Mouse (Mus musculus) adipocyte (in vitro differentiated cells): ENCODE results near the gene Grik2.
"Not testable (repeated sequence)": the region's sequence is repeated elsewhere in the genome, so short reads cannot be mapped to it uniquely, and the experiment has no call there.

ENCODE experiments used
- DNase-seq: peaks from one replicate; pipeline ENCODE4 v3.0.0-alpha.2; 2016; ENCODE audit warnings: low spot score

The Grik2 gene

DNA sequence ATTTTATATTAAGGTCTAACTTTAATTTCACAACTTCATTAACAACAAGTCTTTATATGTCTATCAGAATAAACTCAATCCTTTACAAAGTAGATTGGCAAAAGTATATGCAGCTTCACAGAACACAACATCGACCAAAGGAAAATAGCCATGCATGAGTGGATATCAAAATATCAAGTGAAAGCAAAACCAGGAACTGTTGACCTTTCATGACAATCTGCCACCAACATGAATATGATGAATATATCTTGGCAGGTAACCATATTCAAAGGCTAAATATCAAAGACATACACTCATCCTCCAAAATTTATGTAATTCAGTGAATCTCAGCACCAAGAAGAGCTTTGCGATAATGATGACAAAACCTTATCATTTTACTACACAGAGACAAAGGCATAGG, 141.4 kb downstream of the Grik2 start:
- no peak for DNase-seq

GRCm38 (mm10) chr10:49639901-49640300, 148.7 kb downstream of the Grik2 start:
- DNase-seq: no peak

- no peak for DNase-seq
These were observed 164.6 kb downstream of the Grik2 start for GRCm38 (mm10) chr10:49623951-49624350.

GRCm38 (mm10) chr10:49597652-49598051, 190.9 kb downstream of the Grik2 start:
- no peak for DNase-seq

GRCm38 (mm10) chr10:49573514-49573913, 215.1 kb downstream of the Grik2 start:
- DNase-seq: no peak

- DNase-seq: no peak
These were observed 228.6 kb downstream of the Grik2 start for GRCm38 (mm10) chr10:49559872-49560407.

- no peak for DNase-seq
These were observed 246.3 kb downstream of the Grik2 start for GRCm38 (mm10) chr10:49542249-49542648.

DNA sequence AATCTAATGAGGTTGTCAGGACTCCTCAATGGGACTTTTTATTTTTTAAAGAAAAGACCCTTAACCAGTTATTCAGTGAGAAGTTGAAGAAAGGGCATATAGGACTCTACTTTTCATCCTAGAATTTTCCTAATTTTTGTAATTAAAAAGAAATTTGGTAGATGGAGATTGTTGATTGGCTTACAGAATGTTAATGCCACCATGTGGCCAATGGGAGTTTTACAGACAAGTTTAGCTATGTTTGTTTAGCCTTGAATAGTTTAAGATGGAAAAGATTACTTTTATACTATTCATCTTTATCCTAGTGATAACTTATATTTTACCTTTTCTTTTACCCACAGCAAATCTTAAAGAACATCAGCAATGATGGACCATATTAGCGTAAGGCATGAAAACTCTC, 268.8 kb downstream of the Grik2 start:
- DNase-seq: peak; percentile 37

DNA sequence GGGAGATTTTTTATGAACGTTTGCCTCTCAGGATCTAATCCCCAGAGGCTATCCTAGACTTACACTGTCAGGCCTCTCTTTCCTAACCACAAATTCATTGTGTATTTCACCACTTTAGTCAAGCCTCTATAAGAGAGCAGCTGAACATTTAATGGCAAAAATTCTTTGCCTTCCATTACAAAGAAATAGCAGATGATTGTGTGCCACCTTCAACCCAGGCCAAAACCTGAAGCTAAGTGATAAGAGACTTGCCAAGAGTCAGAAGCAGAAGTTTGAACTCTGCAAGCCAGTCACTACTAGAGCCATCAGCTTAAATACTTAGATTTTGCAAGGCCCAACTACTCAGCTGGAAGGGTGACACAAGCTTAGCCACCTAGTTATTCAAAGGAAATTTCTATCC, 287.9 kb downstream of the Grik2 start:
- no peak for DNase-seq

- no peak for DNase-seq
These were observed 291.3 kb downstream of the Grik2 start for GRCm38 (mm10) chr10:49497302-49497701.

- DNase-seq: no peak
These were observed 307.1 kb downstream of the Grik2 start for GRCm38 (mm10) chr10:49481439-49481838.

GRCm38 (mm10) chr10:49480085-49480749, 308.3 kb downstream of the Grik2 start:
- DNase-seq: peak; percentile 2

- no peak for DNase-seq
These were observed 315.0 kb downstream of the Grik2 start for GRCm38 (mm10) chr10:49473613-49474012.

GRCm38 (mm10) chr10:49456791-49457190, 331.8 kb downstream of the Grik2 start:
- no peak for DNase-seq

GRCm38 (mm10) chr10:49453535-49453934, 335.0 kb downstream of the Grik2 start:
- DNase-seq: no peak

- no peak for DNase-seq
These were observed 347.2 kb downstream of the Grik2 start for GRCm38 (mm10) chr10:49441369-49441768.

- no peak for DNase-seq
These were observed 351.5 kb downstream of the Grik2 start for GRCm38 (mm10) chr10:49437057-49437456.

DNA sequence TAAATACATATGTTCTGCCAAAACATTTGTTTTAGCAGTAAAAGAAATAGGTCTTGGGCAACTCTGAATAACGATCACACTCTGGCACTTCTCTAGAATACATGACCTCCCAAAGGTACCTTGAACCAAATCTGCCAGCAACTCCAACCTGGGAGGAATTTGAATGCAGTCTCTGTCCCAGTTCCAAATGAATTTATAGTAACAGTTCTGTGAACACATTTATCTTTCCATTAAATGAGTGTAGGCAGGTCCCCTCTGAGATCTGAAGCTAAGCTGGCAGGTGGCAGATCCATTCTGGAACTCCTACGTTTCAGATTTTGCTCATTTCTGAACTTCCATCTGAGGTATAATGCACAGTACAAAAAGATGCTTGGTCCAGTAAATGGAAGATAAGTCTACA, 352.3 kb downstream of the Grik2 start:
- DNase-seq: no peak

- no peak for DNase-seq
These were observed 355.7 kb downstream of the Grik2 start for GRCm38 (mm10) chr10:49432825-49433224.

- DNase-seq: not testable (repeated sequence)
These were observed 371.4 kb downstream of the Grik2 start for GRCm38 (mm10) chr10:49417206-49417605.

- DNase-seq: no peak
These were observed 405.6 kb downstream of the Grik2 start for GRCm38 (mm10) chr10:49382996-49383395.

- no peak for DNase-seq
These were observed 406.7 kb downstream of the Grik2 start for GRCm38 (mm10) chr10:49381852-49382251.

GRCm38 (mm10) chr10:49368601-49369000, 420.0 kb downstream of the Grik2 start:
- no peak for DNase-seq

GRCm38 (mm10) chr10:49365262-49365661, 423.3 kb downstream of the Grik2 start:
- no peak for DNase-seq
